Comparison of ENCODE assay signal across 28 mouse cellular contexts in genomic region chr13:31240546-31240945, GRCm38 (mm10).
"Had no signal": no experiment of that assay in that cellular context is flagged by ENCODE, and none has a peak within 500 bp of the region (broad histone marks: within the 10 kb centered on the region; RNA-seq: fewer than 3 reads in every experiment).

No protein-coding gene starts in this region.

- H3K4me2 ChIP-seq: embryonic facial prominence, embryonic 12.5 days; embryonic facial prominence, embryonic 13.5 days; embryonic facial prominence, embryonic 15.5 days; forebrain, embryonic 12.5 days; forebrain, embryonic 13.5 days; forebrain, embryonic 15.5 days had no signal

- H3K36me3 ChIP-seq: embryonic facial prominence, embryonic 10.5 days; embryonic facial prominence, embryonic 12.5 days; embryonic facial prominence, embryonic 13.5 days; embryonic facial prominence, embryonic 15.5 days; forebrain, embryonic 10.5 days; forebrain, embryonic 12.5 days; forebrain, embryonic 15.5 days had no signal

- H3K4me1 ChIP-seq: embryonic facial prominence, embryonic 10.5 days; embryonic facial prominence, embryonic 12.5 days; embryonic facial prominence, embryonic 13.5 days; embryonic facial prominence, embryonic 15.5 days; forebrain, embryonic 10.5 days; forebrain, embryonic 12.5 days; forebrain, embryonic 13.5 days; forebrain, embryonic 15.5 days had no signal

- H3K9me3 ChIP-seq: embryonic facial prominence, embryonic 10.5 days; embryonic facial prominence, embryonic 12.5 days; embryonic facial prominence, embryonic 13.5 days; embryonic facial prominence, embryonic 15.5 days; forebrain, embryonic 12.5 days; forebrain, embryonic 13.5 days; forebrain, embryonic 15.5 days had no signal

- ATAC-seq: forebrain, embryonic 13.5 days; forebrain, embryonic 14.5 days; forebrain, embryonic 15.5 days; forebrain, embryonic 16.5 days; forebrain, postnatal 0 days had no signal

- H3K27me3 ChIP-seq: embryonic facial prominence, embryonic 12.5 days; embryonic facial prominence, embryonic 13.5 days; embryonic facial prominence, embryonic 15.5 days; forebrain, embryonic 12.5 days; forebrain, embryonic 13.5 days; forebrain, embryonic 15.5 days had no signal

- DNase-seq: cerebellum, adult 8-10 months; cerebellum, adult 9-10 months; cerebellum, adult 9-11 months; cerebellum, postnatal 10 days; cerebellum, postnatal 14 days; cerebellum, postnatal 25 days; cerebellum, postnatal 36 days; embryo, embryonic 11 days; forebrain, postnatal 0 days; gastrocnemius, adult 2 months; gastrocnemius, postnatal 10 days; gastrocnemius, postnatal 14 days; gastrocnemius, postnatal 25 days; gastrocnemius, postnatal 36 days; heart, adult 11 months; heart, adult 18-20 months; heart, adult 2 months had no signal

- H3K27ac ChIP-seq: embryonic facial prominence, embryonic 10.5 days; embryonic facial prominence, embryonic 12.5 days; embryonic facial prominence, embryonic 13.5 days; embryonic facial prominence, embryonic 15.5 days; forebrain, embryonic 10.5 days; forebrain, embryonic 12.5 days; forebrain, embryonic 13.5 days; forebrain, embryonic 15.5 days; gastrocnemius, adult 2 months; heart, adult 2 months had no signal

- H3K4me3 ChIP-seq: embryonic facial prominence, embryonic 10.5 days; embryonic facial prominence, embryonic 12.5 days; embryonic facial prominence, embryonic 13.5 days; embryonic facial prominence, embryonic 15.5 days; erythroblast, embryonic 14.5 days; forebrain, embryonic 10.5 days; forebrain, embryonic 12.5 days; forebrain, embryonic 13.5 days; forebrain, embryonic 15.5 days; gastrocnemius, adult 2 months; heart, adult 2 months had no signal

- H3K9ac ChIP-seq: embryonic facial prominence, embryonic 12.5 days; embryonic facial prominence, embryonic 13.5 days; embryonic facial prominence, embryonic 15.5 days; forebrain, embryonic 12.5 days; forebrain, embryonic 13.5 days; forebrain, embryonic 15.5 days; forebrain, postnatal 0 days had no signal
